Mouse (Mus musculus) small intestine, adult 2 months (tissue): ENCODE measurements around the gene Sebox.

Experiments
- CTCF ChIP-seq: fragments of 200-500 bp; IDR thresholded peaks from 2 replicates; pipeline ENCODE4 v1.5.1; 2012; ENCODE audit warnings: low read depth, mild to moderate bottlenecking, control low read depth, inconsistent platforms, low read length, moderate library complexity, mixed read lengths; ENCODE audit not compliant: insufficient replicate concordance, insufficient read length; ENCODE audit errors: extremely low read depth
- POLR2A ChIP-seq: fragments of 200-500 bp; IDR thresholded peaks from 2 replicates; pipeline ENCODE4 v1.6.1; 2012; ENCODE audit warnings: low read depth, mild to moderate bottlenecking, control low read depth, inconsistent platforms, low read length, moderate library complexity

- TF ChIP-seq CTCF (no peak), POLR2A (no peak)
Measured at GRCm38 (mm10) chr11:78530001-78530400, 26.8 kb downstream of the Sebox start.
